Mouse (Mus musculus): ENCODE measurements around the gene Dusp14.

Dusp14 gene

GRCm38 (mm10) chr11:84066927-84067645 lies 2.0 kb downstream of the Dusp14 start:
- DNase-seq (ENCODE audit: low read depth, low spot score) = peak; percentile 76

GRCm38 (mm10) chr11:84066071-84066481 lies 3.0 kb downstream of the Dusp14 start:
- DNase-seq (ENCODE audit: low read depth, low spot score) = peak; percentile 87

- peak; percentile 52 for DNase-seq (ENCODE audit: low read depth, low spot score)
These were observed 5.3 kb downstream of the Dusp14 start for GRCm38 (mm10) chr11:84063631-84064209.

- peak; percentile 24 for DNase-seq (ENCODE audit: low read depth, low spot score)
These were observed 6.3 kb downstream of the Dusp14 start for GRCm38 (mm10) chr11:84062805-84063204.

- DNase-seq (ENCODE audit: low read depth, low spot score) = no peak
These were observed 7.2 kb downstream of the Dusp14 start for GRCm38 (mm10) chr11:84061881-84062280.

GRCm38 (mm10) chr11:84060635-84061034 lies 8.4 kb downstream of the Dusp14 start:
- DNase-seq (ENCODE audit: low read depth, low spot score) = no peak

- no peak for DNase-seq (ENCODE audit: low read depth, low spot score)
These were observed 9.3 kb downstream of the Dusp14 start for GRCm38 (mm10) chr11:84059784-84060183.

GRCm38 (mm10) chr11:84057418-84057817 lies 11.6 kb downstream of the Dusp14 start:
- no peak for DNase-seq (ENCODE audit: low read depth, low spot score)

GRCm38 (mm10) chr11:84053524-84054163 lies 15.4 kb downstream of the Dusp14 start:
- DNase-seq (ENCODE audit: low read depth, low spot score) = no peak

- DNase-seq (ENCODE audit: low read depth, low spot score) = no peak
These were observed 16.0 kb downstream of the Dusp14 start for GRCm38 (mm10) chr11:84053055-84053454.

GRCm38 (mm10) chr11:84048411-84048810 lies 20.6 kb downstream of the Dusp14 start:
- DNase-seq (ENCODE audit: low read depth, low spot score) = no peak

GRCm38 (mm10) chr11:84047270-84047669 lies 21.8 kb downstream of the Dusp14 start:
- DNase-seq (ENCODE audit: low read depth, low spot score) = no peak

GRCm38 (mm10) chr11:84044988-84045387 lies 24.1 kb downstream of the Dusp14 start:
- peak; percentile 23 for DNase-seq (ENCODE audit: low read depth, low spot score)

- DNase-seq (ENCODE audit: low read depth, low spot score) = no peak
These were observed 26.0 kb downstream of the Dusp14 start for GRCm38 (mm10) chr11:84042808-84043762.

- DNase-seq (ENCODE audit: low read depth, low spot score) = no peak
These were observed 28.4 kb downstream of the Dusp14 start for GRCm38 (mm10) chr11:84040621-84041020.

GRCm38 (mm10) chr11:84033671-84034070 lies 35.4 kb downstream of the Dusp14 start:
- no peak for DNase-seq (ENCODE audit: low read depth, low spot score)

- no peak for DNase-seq (ENCODE audit: low read depth, low spot score)
These were observed 36.5 kb downstream of the Dusp14 start for GRCm38 (mm10) chr11:84032559-84032958.

GRCm38 (mm10) chr11:84031971-84032370 lies 37.1 kb downstream of the Dusp14 start:
- peak; percentile 50 for DNase-seq (ENCODE audit: low read depth, low spot score)

GRCm38 (mm10) chr11:84028271-84029028 lies 40.6 kb downstream of the Dusp14 start:
- no peak for DNase-seq (ENCODE audit: low read depth, low spot score)

GRCm38 (mm10) chr11:84027231-84027630 lies 41.8 kb downstream of the Dusp14 start:
- no peak for DNase-seq (ENCODE audit: low read depth, low spot score)
